Mouse (Mus musculus) kidney, embryonic 14.5 days (tissue): ENCODE data around the gene Clca1. TPM values are rescaled to one million over a fixed set of nuclear protein-coding genes. Genes with fewer than 3 reads are reported as not detected.

Experiments used
- ATAC-seq: fragments of 200-750 bp; cut with Nextera tagmentation; 2 replicates; pipeline ENCODE4 v1.8.0; 2017; ENCODE audit warnings: moderate number of reproducible peaks, mild to moderate bottlenecking, moderate TSS enrichment, moderate library complexity; ENCODE audit not compliant: low FRiP score, low TSS enrichment
- H3K27ac ChIP-seq: fragments of 300-500 bp; sonication (generic); 2 replicates; pipeline ENCODE4 v1.5.1; 2014; ENCODE audit warnings: low read depth, mild to moderate bottlenecking, low read length, moderate library complexity, mixed read lengths
- H3K27me3 ChIP-seq: fragments of 300-500 bp; sonication (generic); 2 replicates; pipeline ENCODE4 v1.6.1; 2014; ENCODE audit warnings: mild to moderate bottlenecking, low read length; ENCODE audit not compliant: control insufficient read depth, insufficient read depth
- H3K36me3 ChIP-seq: fragments of 300-500 bp; sonication (generic); 2 replicates; pipeline ENCODE4 v1.6.1; 2014; ENCODE audit warnings: low read length, mixed read lengths; ENCODE audit not compliant: control insufficient read depth, insufficient read depth
- H3K4me1 ChIP-seq: fragments of 300-500 bp; sonication (generic); 2 replicates; pipeline ENCODE4 v1.6.1; 2014; ENCODE audit warnings: low read length, mixed read lengths; ENCODE audit not compliant: control insufficient read depth, insufficient read depth
- H3K4me2 ChIP-seq: fragments of 300-500 bp; sonication (generic); replicated peaks from 2 replicates; pipeline ENCODE4 v1.6.1; 2014; ENCODE audit warnings: low read depth, mild to moderate bottlenecking, low read length
- H3K4me3 ChIP-seq: fragments of 300-500 bp; sonication (generic); 2 replicates; pipeline ENCODE4 v1.5.1; 2014; ENCODE audit warnings: mild to moderate bottlenecking, low read length
- H3K9ac ChIP-seq: fragments of 300-500 bp; sonication (generic); 2 replicates; pipeline ENCODE4 v1.6.1; 2014; ENCODE audit warnings: low read depth, mild to moderate bottlenecking, low read length, moderate library complexity
- H3K9me3 ChIP-seq: fragments of 300-500 bp; sonication (generic); 2 replicates; pipeline ENCODE4 v1.6.1; 2016; ENCODE audit warnings: low read length; ENCODE audit not compliant: control insufficient read depth
- WGBS: fragments of 180-500 bp; shearing (Covaris S2); extraction: QIAGEN DNeasy Blood & Tissue Kit; methylation state at CpG from one replicate; pipeline ENCODE4 v1.1.7; 2014; 5-methylcytosine and 5-hydroxymethylcytosine counted together
- polyA plus RNA-seq: library from polyadenylated mRNA; unstranded; fragments of >200 nt; fragmentation: Nextera tagmentation; extraction: Ambion mirVana; gene quantifications from 2 replicates; pipeline ENCODE4 v1.2.1, GENCODE M21; 2014

Gene Clca1
- polyA plus RNA-seq, 1 experiment from 2014 or later: 0.05 TPM

DNA sequence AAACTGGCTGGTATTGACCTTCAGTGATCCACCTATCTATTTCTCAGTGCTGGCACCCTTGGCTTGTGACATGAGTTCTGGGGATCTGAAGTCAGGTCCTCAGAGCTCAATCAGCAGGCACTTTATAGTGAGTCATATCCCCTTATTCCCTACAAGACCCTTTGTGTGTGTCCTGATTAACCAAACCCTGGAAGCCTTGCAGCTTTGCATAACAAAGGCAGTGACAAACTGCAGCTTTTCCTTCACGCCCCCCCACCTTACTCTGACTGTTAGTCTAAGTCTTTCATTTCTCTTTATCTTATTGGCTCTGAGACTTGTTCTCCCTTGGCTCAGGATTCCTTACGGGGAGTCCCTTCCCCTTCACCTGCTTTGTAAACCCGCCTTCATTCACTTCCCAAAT lies 14.8 kb downstream of the Clca1 start:
- no peaks in the 10 kb centered on the region for H3K27me3 ChIP-seq
- 75% methylated on average over 3 of the region's 3 CpGs for WGBS

GRCm38 (mm10) chr3:145004422-145004821 lies 28.2 kb downstream of the Clca1 start:
- Histone ChIP-seq H3K4me3 (no peak overlapping the region), H3K4me2 (no peak overlapping the region), H3K36me3 (no peaks in the 10 kb centered on the region), H3K27me3 (no peaks in the 10 kb centered on the region), H3K27ac (no peak overlapping the region), H3K9me3 (no peaks in the 10 kb centered on the region), H3K4me1 (no peaks in the 10 kb centered on the region), H3K9ac (no peak overlapping the region)
- no peak for ATAC-seq
- WGBS: 43% methylated on average over 5 of the region's 5 CpGs

More for the DNA sequence above, 14.8 kb downstream of the Clca1 start:
- Histone ChIP-seq H3K4me3 (no peak overlapping the region), H3K4me2 (no peak overlapping the region), H3K27ac (no peak overlapping the region), H3K36me3 (no peaks in the 10 kb centered on the region), H3K9me3 (no peaks in the 10 kb centered on the region), H3K4me1 (no peaks in the 10 kb centered on the region), H3K9ac (no peak overlapping the region)
- ATAC-seq: no peak

GRCm38 (mm10) chr3:145000912-145001311 lies 31.7 kb downstream of the Clca1 start:
- no peak overlapping the region for H3K9ac ChIP-seq
- H3K9me3 ChIP-seq: no peaks in the 10 kb centered on the region
- H3K36me3 ChIP-seq: no peaks in the 10 kb centered on the region
- no peaks in the 10 kb centered on the region for H3K27me3 ChIP-seq
- H3K4me1 ChIP-seq: no peaks in the 10 kb centered on the region
- WGBS: 39% methylated on average over 1 of the region's 1 CpGs
- H3K4me2 ChIP-seq: no peak overlapping the region
- H3K27ac ChIP-seq: no peak overlapping the region
- H3K4me3 ChIP-seq: no peak overlapping the region
- ATAC-seq: no peak

DNA sequence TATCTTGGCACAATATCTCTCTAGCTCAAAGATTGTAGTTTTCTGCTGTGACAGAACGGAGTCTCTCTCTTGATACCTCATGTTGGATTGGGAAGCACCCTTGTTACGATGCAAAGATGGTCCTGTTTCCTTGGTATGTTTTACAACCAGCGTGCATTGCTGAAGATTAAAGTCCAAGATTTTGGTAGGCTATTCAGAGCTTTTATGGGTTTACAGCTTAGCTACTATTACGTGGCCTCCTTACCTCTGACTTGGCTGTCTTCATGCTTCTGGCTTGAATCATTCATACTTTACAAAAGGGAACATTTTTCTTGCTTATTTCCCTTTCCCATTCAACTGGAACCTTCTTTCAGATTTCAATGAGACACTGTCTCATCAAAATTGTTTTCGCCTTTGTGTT lies 39.5 kb downstream of the Clca1 start:
- 80% methylated on average over 5 of the region's 5 CpGs for WGBS
- no peak overlapping the region for H3K4me2 ChIP-seq
- no peak overlapping the region for H3K4me3 ChIP-seq
- H3K4me1 ChIP-seq: no peaks in the 10 kb centered on the region
- H3K9ac ChIP-seq: no peak overlapping the region
- no peaks in the 10 kb centered on the region for H3K27me3 ChIP-seq
- no peaks in the 10 kb centered on the region for H3K9me3 ChIP-seq
- no peaks in the 10 kb centered on the region for H3K36me3 ChIP-seq
- H3K27ac ChIP-seq: no peak overlapping the region
- no peak for ATAC-seq

DNA sequence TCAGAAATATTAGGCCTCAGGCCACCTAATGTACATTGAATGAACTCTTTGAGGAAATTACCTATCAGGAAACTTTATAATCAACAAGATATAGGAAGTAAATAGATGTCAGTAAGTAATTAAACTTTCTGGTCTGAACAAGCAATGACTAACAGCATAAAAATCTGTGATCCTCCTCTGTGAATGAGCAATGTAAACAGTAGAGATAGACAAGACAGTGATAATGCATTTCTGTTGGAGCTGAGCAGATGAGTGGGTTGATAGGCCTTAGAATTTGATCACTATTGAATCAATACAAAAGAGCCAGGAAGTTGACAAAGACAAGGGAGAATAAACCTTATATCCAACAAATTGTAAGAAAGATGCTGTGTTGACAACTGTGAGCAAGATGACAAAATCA lies 40.0 kb downstream of the Clca1 start:
- Histone ChIP-seq H3K36me3 (no peaks in the 10 kb centered on the region), H3K4me1 (no peaks in the 10 kb centered on the region), H3K4me2 (no peak overlapping the region), H3K4me3 (no peak overlapping the region), H3K9ac (no peak overlapping the region), H3K9me3 (no peaks in the 10 kb centered on the region), H3K27ac (no peak overlapping the region), H3K27me3 (no peaks in the 10 kb centered on the region)
- ATAC-seq: no peak

GRCm38 (mm10) chr3:144985890-144986289 lies 46.7 kb downstream of the Clca1 start:
- Histone ChIP-seq H3K4me3 (no peak overlapping the region), H3K9ac (no peak overlapping the region), H3K27me3 (no peaks in the 10 kb centered on the region), H3K9me3 (no peaks in the 10 kb centered on the region), H3K36me3 (no peaks in the 10 kb centered on the region), H3K4me1 (no peaks in the 10 kb centered on the region), H3K27ac (no peak overlapping the region), H3K4me2 (no peak overlapping the region)
- ATAC-seq: no peak
- WGBS: 82% methylated on average over 5 of the region's 5 CpGs

DNA sequence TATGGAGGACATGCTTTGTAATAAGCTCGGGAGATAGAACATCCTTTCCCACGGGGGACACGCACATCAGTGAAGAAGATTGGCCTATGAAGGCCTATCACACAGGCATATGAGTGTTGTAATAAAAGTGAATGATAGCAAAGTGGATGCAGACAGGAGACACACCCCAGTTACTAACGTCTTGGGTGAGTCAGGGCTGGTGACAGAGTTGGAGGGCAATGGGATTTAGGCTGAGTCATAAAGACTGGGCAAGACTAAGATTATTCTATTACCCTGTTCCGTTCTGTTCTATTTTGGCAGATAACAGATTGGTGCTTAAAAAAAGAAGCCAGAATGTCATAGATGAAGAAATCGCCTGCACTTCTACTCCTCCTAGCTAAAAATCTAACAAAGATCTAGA lies 52.0 kb downstream of the Clca1 start:
- H3K9ac ChIP-seq: no peak overlapping the region
- no peak overlapping the region for H3K4me2 ChIP-seq
- no peaks in the 10 kb centered on the region for H3K27me3 ChIP-seq
- no peaks in the 10 kb centered on the region for H3K4me1 ChIP-seq
- no peak for ATAC-seq
- H3K36me3 ChIP-seq: no peaks in the 10 kb centered on the region
- H3K9me3 ChIP-seq: no peaks in the 10 kb centered on the region
- H3K27ac ChIP-seq: no peak overlapping the region
- H3K4me3 ChIP-seq: no peak overlapping the region
- 83% methylated on average over 6 of the region's 6 CpGs for WGBS

DNA sequence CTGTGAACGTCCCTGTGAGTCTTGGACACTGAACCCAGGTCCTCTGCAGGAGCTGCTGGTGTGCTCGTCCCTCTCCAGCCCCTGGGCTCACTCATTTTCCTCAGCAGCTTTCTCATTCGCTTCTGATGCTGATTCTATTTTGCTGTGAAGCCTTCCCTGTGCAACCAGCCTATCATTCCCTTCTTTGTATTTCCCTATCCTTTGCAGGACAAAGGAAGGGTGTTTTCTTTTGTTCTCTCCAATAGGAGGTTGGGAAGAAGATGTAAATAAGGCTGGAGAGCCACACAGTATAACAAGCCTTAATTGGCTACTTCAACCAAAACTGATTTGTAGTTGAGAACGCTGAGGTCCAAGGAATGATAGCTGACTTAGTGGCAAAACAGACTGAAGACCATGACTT lies 54.9 kb downstream of the Clca1 start:
- Histone ChIP-seq H3K27me3 (no peaks in the 10 kb centered on the region), H3K9ac (no peak overlapping the region), H3K27ac (no peak overlapping the region), H3K4me1 (no peaks in the 10 kb centered on the region), H3K4me2 (no peak overlapping the region), H3K4me3 (no peak overlapping the region), H3K36me3 (no peaks in the 10 kb centered on the region), H3K9me3 (no peaks in the 10 kb centered on the region)
- no peak for ATAC-seq
- WGBS: 52% methylated on average over 4 of the region's 4 CpGs

- Histone ChIP-seq H3K27me3 (no peaks in the 10 kb centered on the region), H3K4me1 (no peaks in the 10 kb centered on the region), H3K9ac (no peak overlapping the region), H3K4me3 (no peak overlapping the region), H3K27ac (no peak overlapping the region), H3K9me3 (no peaks in the 10 kb centered on the region), H3K4me2 (no peak overlapping the region), H3K36me3 (no peaks in the 10 kb centered on the region)
- no peak for ATAC-seq
- 84% methylated on average over 1 of the region's 1 CpGs for WGBS
Observed at GRCm38 (mm10) chr3:144976091-144976490, 56.5 kb downstream of the Clca1 start.

GRCm38 (mm10) chr3:144974945-144975344 lies 57.6 kb downstream of the Clca1 start, which contains the start of gene Clca4a:
Gene Clca4a, minus strand, starts transcription at chr3:144975045.
- H3K4me2 ChIP-seq: no peak within 1 kb of the TSS
- H3K27me3 ChIP-seq: no peaks in the 10 kb centered on the region
- no peak within 1 kb of the TSS for H3K9ac ChIP-seq
- no peak for ATAC-seq
- H3K27ac ChIP-seq: no peak within 1 kb of the TSS
- H3K36me3 ChIP-seq: no peaks in the 10 kb centered on the region
- no peaks in the 10 kb centered on the region for H3K4me1 ChIP-seq
- no peaks in the 10 kb centered on the region for H3K9me3 ChIP-seq
- no peak within 1 kb of the TSS for H3K4me3 ChIP-seq
